Mouse (Mus musculus) layer of hippocampus, adult 8-10 months (tissue): ENCODE measurements at regions not wholly inside any gene's neighbourhood (a gene's known extent, or its start where the extent isn't known, plus 50 kb on each side); places are given as distances from the start of the nearest gene placed in this dataset.
"Not testable (repeated sequence)": the region's sequence is repeated elsewhere in the genome, so short reads cannot be mapped to it uniquely, and the experiment has no call there.

Source experiments
- DNase-seq, 2 experiments: peaks; one replicate each; pipeline ENCODE4 v3.0.0; 2022; ENCODE audit warnings: low spot score in 2 of 2

GRCm38 (mm10) chr17:10150403-10150689 lies 169.3 kb downstream of the Qk start:
- not testable (repeated sequence) for DNase-seq

GRCm38 (mm10) chr17:10149682-10150402 lies 169.8 kb downstream of the Qk start:
- no peak for DNase-seq

GRCm38 (mm10) chr17:10147106-10147505 lies 172.5 kb downstream of the Qk start:
- DNase-seq: no peak

- DNase-seq: no peak
Measured at GRCm38 (mm10) chr17:10146576-10146975, 173.1 kb downstream of the Qk start.

GRCm38 (mm10) chr17:10138847-10139246 lies 180.8 kb downstream of the Qk start:
- no peak for DNase-seq

GRCm38 (mm10) chr17:10138374-10138773 lies 181.3 kb downstream of the Qk start:
- DNase-seq: no peak

- no peak for DNase-seq
Measured at GRCm38 (mm10) chr17:10135111-10135510, 184.5 kb downstream of the Qk start.

GRCm38 (mm10) chr17:10128591-10128990 lies 191.1 kb downstream of the Qk start:
- DNase-seq: no peak

- DNase-seq: no peak
Measured at GRCm38 (mm10) chr17:10122411-10122810, 197.2 kb downstream of the Qk start.

GRCm38 (mm10) chr17:10112118-10112517 lies 207.5 kb downstream of the Qk start:
- no peak for DNase-seq

GRCm38 (mm10) chr17:10110375-10110675 lies 209.3 kb downstream of the Qk start:
- no peak for DNase-seq

GRCm38 (mm10) chr17:10109511-10110374 lies 209.9 kb downstream of the Qk start:
- no peak for DNase-seq

- no peak for DNase-seq
Measured at GRCm38 (mm10) chr17:10105299-10105698, 214.4 kb downstream of the Qk start.

GRCm38 (mm10) chr17:10098199-10098598 lies 221.5 kb downstream of the Qk start:
- DNase-seq: no peak

- no peak for DNase-seq
Measured at GRCm38 (mm10) chr17:10097691-10098090, 222.0 kb downstream of the Qk start.

- DNase-seq: no peak
Measured at GRCm38 (mm10) chr17:10095841-10096301, 223.8 kb downstream of the Qk start.

GRCm38 (mm10) chr17:10094108-10094521 lies 225.5 kb downstream of the Qk start:
- no peak for DNase-seq

GRCm38 (mm10) chr17:10093437-10094107 lies 226.1 kb downstream of the Qk start:
- DNase-seq: no peak

GRCm38 (mm10) chr17:10087192-10087886 lies 232.3 kb downstream of the Qk start:
- DNase-seq: no peak

GRCm38 (mm10) chr17:10086558-10086957 lies 233.1 kb downstream of the Qk start:
- no peak for DNase-seq

- DNase-seq: no peak
Measured at GRCm38 (mm10) chr17:10086132-10086531, 233.5 kb downstream of the Qk start.

- peak in 1 of 2 experiments; percentile 23 for DNase-seq
Measured at GRCm38 (mm10) chr17:10081721-10082120, 237.9 kb downstream of the Qk start.
